Mouse (Mus musculus): ENCODE measurements at regions not wholly inside any gene's neighbourhood (a gene's known extent, or its start where the extent isn't known, plus 50 kb on each side); places are given as distances from the start of the nearest gene placed in this dataset.

DNA sequence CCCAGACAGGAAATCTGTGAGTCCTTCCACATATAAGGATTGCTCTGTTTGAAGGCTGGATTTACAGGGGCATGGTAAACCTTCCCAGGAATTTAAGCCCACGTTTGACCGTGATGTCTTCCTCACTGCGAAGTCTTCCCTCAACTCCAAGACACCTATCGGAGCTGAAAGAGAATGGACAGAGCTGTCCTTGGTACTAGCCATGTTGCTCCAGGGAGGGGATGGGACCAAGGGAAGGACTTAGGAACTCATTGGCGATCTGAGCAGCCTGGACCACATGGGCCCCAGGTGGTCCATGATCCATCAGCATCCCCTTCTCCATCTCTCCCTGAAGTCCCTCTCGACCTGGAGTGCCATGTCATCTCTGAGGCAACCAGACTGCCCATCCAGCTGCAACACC is 130.1 kb upstream of the Top1 start:
- TF ChIP-seq CTCF (IDR thresholded peaks at IDR 0.05; ENCODE audit: low read depth) (no peak), EP300 (IDR thresholded peaks at IDR 0.05; ENCODE audit: low read depth) (no peak)

Data from heart, postnatal 0 days (tissue).